Mouse (Mus musculus) lung, embryonic 14.5 days (tissue): ENCODE data around the gene Gm20388. TPM values are rescaled to one million over a fixed set of nuclear protein-coding genes. Genes with fewer than 3 reads are reported as not detected.

Experiments used
- ATAC-seq: fragments of 200-750 bp; cut with Nextera tagmentation; 2 replicates; pipeline ENCODE4 v1.8.0; 2017; ENCODE audit warnings: mild to moderate bottlenecking, moderate TSS enrichment, moderate library complexity; ENCODE audit not compliant: insufficient read depth
- DNase-seq: peaks from one replicate; pipeline ENCODE4 v3.0.0-alpha.2; 2015
- H3K27ac ChIP-seq: fragments of 300-500 bp; sonication (generic); 2 replicates; pipeline ENCODE4 v1.5.1; 2014; ENCODE audit warnings: low read depth, mild to moderate bottlenecking, moderate library complexity
- H3K27me3 ChIP-seq: fragments of 300-500 bp; sonication (generic); 2 replicates; pipeline ENCODE4 v1.6.1; 2014; ENCODE audit warnings: low read length, control low read depth; ENCODE audit not compliant: insufficient read depth
- H3K36me3 ChIP-seq: fragments of 300-500 bp; sonication (generic); 2 replicates; pipeline ENCODE4 v1.6.1; 2014; ENCODE audit warnings: control low read depth; ENCODE audit not compliant: insufficient read depth
- H3K4me1 ChIP-seq: fragments of 300-500 bp; sonication (generic); 2 replicates; pipeline ENCODE4 v1.6.1; 2014; ENCODE audit warnings: antibody characterized with exemption, control low read depth; ENCODE audit not compliant: insufficient read depth
- H3K4me2 ChIP-seq: fragments of 300-500 bp; sonication (generic); 2 replicates; pipeline ENCODE4 v1.6.1; 2014; ENCODE audit warnings: mild to moderate bottlenecking
- H3K4me3 ChIP-seq: fragments of 300-500 bp; sonication (generic); 2 replicates; pipeline ENCODE4 v1.5.1; 2014; ENCODE audit warnings: low read depth, low read length
- H3K9ac ChIP-seq: fragments of 300-500 bp; sonication (generic); 2 replicates; pipeline ENCODE4 v1.6.1; 2014
- H3K9me3 ChIP-seq: fragments of 300-500 bp; sonication (generic); 2 replicates; pipeline ENCODE4 v1.6.1; 2016; ENCODE audit warnings: low read depth, low read length, control low read depth
- CTCF ChIP-seq: IDR thresholded peaks from 2 replicates; pipeline ENCODE4 v1.5.1; 2016; ENCODE audit warnings: antibody characterized with exemption, low read depth
- WGBS: fragments of 180-500 bp; shearing (Covaris S2); extraction: QIAGEN DNeasy Blood & Tissue Kit; methylation state at CpG from one replicate; pipeline ENCODE4 v1.1.7; 2014; 5-methylcytosine and 5-hydroxymethylcytosine counted together
- polyA plus RNA-seq: library from polyadenylated mRNA; unstranded; fragments of >200 nt; fragmentation: Nextera tagmentation; extraction: Ambion mirVana; gene quantifications from 2 replicates; pipeline ENCODE4 v1.2.1, GENCODE M21; 2014

The Gm20388 gene
- polyA plus RNA-seq, 1 experiment from 2014 or later, result not detected

GRCm38 (mm10) chr8:121990506-121991255 is 2080.0 kb downstream of the Gm20388 start:
- Histone ChIP-seq H3K27me3 (no peaks in the 10 kb centered on the region), H3K9me3 (no peaks in the 10 kb centered on the region), H3K4me3 (no peak overlapping the region), H3K36me3 (peaks cover 86% of the 10 kb centered on the region), H3K9ac (no peak overlapping the region), H3K27ac (no peak overlapping the region), H3K4me1 (no peaks in the 10 kb centered on the region), H3K4me2 (no peak overlapping the region)
- ATAC-seq (no peak), DNase-seq (no peak)
- 80% methylated on average over 9 of the region's 9 CpGs for WGBS
- TF ChIP-seq CTCF, result no peak

- no peak for TF ChIP-seq CTCF
- Histone ChIP-seq H3K36me3 (peaks cover 89% of the 10 kb centered on the region), H3K9ac (no peak overlapping the region), H3K4me2 (no peak overlapping the region), H3K4me3 (no peak overlapping the region), H3K27me3 (no peaks in the 10 kb centered on the region), H3K27ac (no peak overlapping the region), H3K9me3 (no peaks in the 10 kb centered on the region), H3K4me1 (no peaks in the 10 kb centered on the region)
- ATAC-seq (no peak), DNase-seq (no peak)
- WGBS, result 85% methylated on average over 7 of the region's 7 CpGs
Observed at GRCm38 (mm10) chr8:121991611-121992010, 2081.0 kb downstream of the Gm20388 start.

- 74% methylated on average over 4 of the region's 4 CpGs for WGBS
- no peak overlapping the region for H3K27ac ChIP-seq
- no peak for TF ChIP-seq CTCF
- no peaks in the 10 kb centered on the region for H3K27me3 ChIP-seq
- no peaks in the 10 kb centered on the region for H3K4me1 ChIP-seq
- H3K9me3 ChIP-seq, result no peaks in the 10 kb centered on the region
- no peak overlapping the region for H3K4me3 ChIP-seq
- H3K9ac ChIP-seq, result no peak overlapping the region
- H3K36me3 ChIP-seq, result peaks cover 92% of the 10 kb centered on the region
- ATAC-seq (no peak), DNase-seq (no peak)
- no peak overlapping the region for H3K4me2 ChIP-seq
Observed at GRCm38 (mm10) chr8:121992911-121993310, 2082.3 kb downstream of the Gm20388 start.

- no peak for TF ChIP-seq CTCF
- Histone ChIP-seq H3K9me3 (no peaks in the 10 kb centered on the region), H3K4me2 (no peak overlapping the region), H3K36me3 (peaks cover 91% of the 10 kb centered on the region), H3K9ac (no peak overlapping the region), H3K27me3 (no peaks in the 10 kb centered on the region), H3K27ac (no peak overlapping the region), H3K4me3 (no peak overlapping the region), H3K4me1 (no peaks in the 10 kb centered on the region)
- DNase-seq, result no peak
- 63% methylated on average over 4 of the region's 4 CpGs for WGBS
- no peak for ATAC-seq
Observed at GRCm38 (mm10) chr8:121995112-121995511, 2084.5 kb downstream of the Gm20388 start.

- TF ChIP-seq CTCF, result no peak
- 73% methylated on average over 3 of the region's 3 CpGs for WGBS
- Histone ChIP-seq H3K9ac (no peak overlapping the region), H3K4me1 (no peaks in the 10 kb centered on the region), H3K27ac (no peak overlapping the region), H3K9me3 (no peaks in the 10 kb centered on the region), H3K4me3 (no peak overlapping the region), H3K36me3 (peaks cover 89% of the 10 kb centered on the region), H3K27me3 (no peaks in the 10 kb centered on the region), H3K4me2 (no peak overlapping the region)
- no peak for DNase-seq
- no peak for ATAC-seq
Observed at GRCm38 (mm10) chr8:121995895-121996294, 2085.3 kb downstream of the Gm20388 start.

- no peak for TF ChIP-seq CTCF
- Histone ChIP-seq H3K9me3 (no peaks in the 10 kb centered on the region), H3K27ac (no peak overlapping the region), H3K4me2 (no peak overlapping the region), H3K4me3 (no peak overlapping the region), H3K27me3 (no peaks in the 10 kb centered on the region), H3K9ac (no peak overlapping the region), H3K36me3 (peaks cover 91% of the 10 kb centered on the region), H3K4me1 (no peaks in the 10 kb centered on the region)
- no peak for DNase-seq
- no peak for ATAC-seq
- 91% methylated on average over 4 of the region's 4 CpGs for WGBS
Observed at GRCm38 (mm10) chr8:121998631-121999030, 2088.0 kb downstream of the Gm20388 start.

GRCm38 (mm10) chr8:121999211-121999610 is 2088.6 kb downstream of the Gm20388 start:
- Histone ChIP-seq H3K4me2 (no peak overlapping the region), H3K27me3 (no peaks in the 10 kb centered on the region), H3K4me3 (no peak overlapping the region), H3K4me1 (no peaks in the 10 kb centered on the region), H3K9me3 (no peaks in the 10 kb centered on the region), H3K9ac (no peak overlapping the region), H3K36me3 (peaks cover 91% of the 10 kb centered on the region), H3K27ac (no peak overlapping the region)
- 82% methylated on average over 5 of the region's 5 CpGs for WGBS
- DNase-seq, result no peak
- ATAC-seq, result no peak
- TF ChIP-seq CTCF, result no peak
